Mouse (Mus musculus) small intestine, adult 2 months (tissue): ENCODE results near the gene Zfp553. TPM values are rescaled to one million over a fixed set of nuclear protein-coding genes. Genes with fewer than 3 reads are reported as not detected.

Experiments used
- H3K27ac ChIP-seq: fragments of 200-500 bp; 2 replicates; pipeline ENCODE4 v1.5.1; 2012; ENCODE audit warnings: low read depth, low read length, control low read depth, inconsistent platforms; ENCODE audit not compliant: insufficient read depth
- H3K27me3 ChIP-seq: fragments of 200-500 bp; 2 replicates; pipeline ENCODE4 v1.6.1; 2012; ENCODE audit warnings: mild to moderate bottlenecking, moderate library complexity, low read length, inconsistent platforms; ENCODE audit not compliant: control insufficient read depth, insufficient read depth
- H3K36me3 ChIP-seq: fragments of 200-500 bp; 2 replicates; pipeline ENCODE4 v1.6.1; 2012; ENCODE audit warnings: mild to moderate bottlenecking, low read length, control low read depth, inconsistent platforms; ENCODE audit not compliant: control insufficient read depth, insufficient read depth
- H3K4me1 ChIP-seq: fragments of 200-500 bp; 2 replicates; pipeline ENCODE4 v1.6.1; 2012; ENCODE audit warnings: low read length, inconsistent platforms, mixed read lengths; ENCODE audit not compliant: control insufficient read depth, insufficient read depth, insufficient read length
- H3K4me3 ChIP-seq: fragments of 200-500 bp; 2 replicates; pipeline ENCODE4 v1.5.1; 2012; ENCODE audit warnings: low read depth, mild to moderate bottlenecking, control low read depth, inconsistent platforms, low read length, moderate library complexity
- CTCF ChIP-seq: fragments of 200-500 bp; IDR thresholded peaks from 2 replicates; pipeline ENCODE4 v1.5.1; 2012; ENCODE audit warnings: low read depth, mild to moderate bottlenecking, control low read depth, inconsistent platforms, low read length, moderate library complexity, mixed read lengths; ENCODE audit not compliant: insufficient replicate concordance, insufficient read length; ENCODE audit errors: extremely low read depth
- POLR2A ChIP-seq: fragments of 200-500 bp; IDR thresholded peaks from 2 replicates; pipeline ENCODE4 v1.6.1; 2012; ENCODE audit warnings: low read depth, mild to moderate bottlenecking, control low read depth, inconsistent platforms, low read length, moderate library complexity
- WGBS: fragments of 180-500 bp; shearing (Covaris S2); methylation state at CpG from one replicate; pipeline ENCODE4 v1.1.7; 2018; 5-methylcytosine and 5-hydroxymethylcytosine counted together
- polyA plus RNA-seq: library from polyadenylated mRNA; depleted of rRNA; stranded (reverse); fragments of >200 nt; gene quantifications from 2 replicates; pipeline ENCODE4 v1.2.3, GENCODE M21; 2012; rRNA removed

The Zfp553 gene
- polyA plus RNA-seq, 1 experiment: 8.1 TPM

DNA sequence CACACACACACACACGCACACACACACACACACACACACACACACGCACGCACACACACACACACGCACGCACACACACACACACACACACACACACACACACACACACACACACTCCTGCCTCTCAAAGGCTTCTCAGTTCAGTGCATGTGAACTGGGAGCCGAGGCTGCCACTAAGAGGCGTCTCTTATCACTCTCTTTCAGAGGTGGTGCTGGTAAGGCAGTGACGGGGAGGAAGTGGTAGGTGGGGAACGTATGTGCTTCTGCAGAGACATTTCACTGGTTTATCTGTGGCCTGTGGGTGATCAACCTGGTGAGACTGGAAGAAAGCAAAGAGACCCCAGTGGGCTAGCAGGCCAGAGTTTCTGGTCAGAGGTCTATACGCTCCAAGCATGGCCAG lies 52.3 kb downstream of the Zfp553 start:
- Histone ChIP-seq H3K36me3 (no peaks in the 10 kb centered on the region), H3K4me1 (peaks cover 10% of the 10 kb centered on the region), H3K27ac (no peak overlapping the region), H3K4me3 (no peak overlapping the region), H3K27me3 (no peaks in the 10 kb centered on the region)
- no peak for TF ChIP-seq CTCF
- no peak for TF ChIP-seq POLR2A
- 73% methylated on average over 8 of the region's 10 CpGs for WGBS

Other genes with a start within 250 kb of the Zfp553 start
- gene Mvp, start 218.4 kb upstream of the Zfp553 start, polyA plus RNA-seq: 148 and 353 TPM in 2 replicates
- 0.76 and 2.9 TPM in 2 replicates for gene Pagr1b, start 216.6 kb upstream of the Zfp553 start, polyA plus RNA-seq
- gene Pagr1a, start 215.7 kb upstream of the Zfp553 start, polyA plus RNA-seq: 1.6 and 3.7 TPM in 2 replicates
- gene Gm42742, start 212.0 kb upstream of the Zfp553 start, polyA plus RNA-seq: 9.5 and 26.4 TPM in 2 replicates
- 1.3 and 2.7 TPM in 2 replicates for gene Prrt2, start 211.8 kb upstream of the Zfp553 start, polyA plus RNA-seq
- 103 and 248 TPM in 2 replicates for gene Maz, start 206.0 kb upstream of the Zfp553 start, polyA plus RNA-seq
- gene Kif22, start 190.6 kb upstream of the Zfp553 start, polyA plus RNA-seq: 3.7 and 5.8 TPM in 2 replicates
- 4,647 and 5,350 TPM in 2 replicates for gene Zg16, start 145.7 kb upstream of the Zfp553 start, polyA plus RNA-seq
- 21.2 and 22.7 TPM in 2 replicates for gene AI467606, start 141.7 kb upstream of the Zfp553 start, polyA plus RNA-seq
- gene Qprt, start 110.8 kb upstream of the Zfp553 start, polyA plus RNA-seq: 0.37 and 1.7 TPM in 2 replicates
- 2.4 and 3.9 TPM in 2 replicates for gene Spn, start 95.2 kb upstream of the Zfp553 start, polyA plus RNA-seq
- gene Cd2bp2, start 37.0 kb upstream of the Zfp553 start, polyA plus RNA-seq: 7.6 and 13.9 TPM in 2 replicates
- gene Tbc1d10b, start 24.6 kb upstream of the Zfp553 start, polyA plus RNA-seq: 17.5 and 44.1 TPM in 2 replicates
- 0.74 and 1.3 TPM in 2 replicates for gene Mylpf, start 24.2 kb upstream of the Zfp553 start, polyA plus RNA-seq
- 14.3 and 34.1 TPM in 2 replicates for gene Sept1, start 69 bp downstream of the Zfp553 start, polyA plus RNA-seq
- gene Zfp771, start 11.2 kb downstream of the Zfp553 start, polyA plus RNA-seq: 100.0 and 118 TPM in 2 replicates
- gene Dctpp1, start 27.6 kb downstream of the Zfp553 start, polyA plus RNA-seq: 56.3 and 62.1 TPM in 2 replicates
- 44.5 and 81.9 TPM in 2 replicates for gene Sephs2, start 41.0 kb downstream of the Zfp553 start, polyA plus RNA-seq
- gene Itgal, start 63.2 kb downstream of the Zfp553 start, polyA plus RNA-seq: 5.7 and 12.5 TPM in 2 replicates
- 27.3 and 47.4 TPM in 2 replicates for gene Zfp768, start 112.5 kb downstream of the Zfp553 start, polyA plus RNA-seq
- 15.0 and 35.5 TPM in 2 replicates for gene Zfp747, start 143.0 kb downstream of the Zfp553 start, polyA plus RNA-seq
- gene 9130019O22Rik, start 154.1 kb downstream of the Zfp553 start, polyA plus RNA-seq: 4.5 and 7.3 TPM in 2 replicates
- 6.5 and 12.8 TPM in 2 replicates for gene E430018J23Rik, start 160.6 kb downstream of the Zfp553 start, polyA plus RNA-seq
- gene Zfp764, start 173.8 kb downstream of the Zfp553 start, polyA plus RNA-seq: 3.5 and 5.8 TPM in 2 replicates
- gene Zfp688, start 189.0 kb downstream of the Zfp553 start, polyA plus RNA-seq: 14.1 and 29.6 TPM in 2 replicates
- gene Zfp689, start 216.1 kb downstream of the Zfp553 start, polyA plus RNA-seq: 2.0 and 2.9 TPM in 2 replicates
- 30.3 and 81.2 TPM in 2 replicates for gene Prr14, start 226.6 kb downstream of the Zfp553 start, polyA plus RNA-seq
- gene Fbrs, start 246.1 kb downstream of the Zfp553 start, polyA plus RNA-seq: 26.4 and 41.8 TPM in 2 replicates